Mouse (Mus musculus): ENCODE measurements around the gene Sag. TPM values are rescaled to one million over a fixed set of nuclear protein-coding genes. Genes with fewer than 3 reads are reported as not detected.

Sag gene
- polyA plus RNA-seq, 1 experiment, result 0.68 TPM

GRCm38 (mm10) chr1:87798306-87798705 is 5.2 kb upstream of the Sag start:
- H3K36me3 ChIP-seq (ENCODE audit: control insufficient read depth, insufficient read depth), result peaks cover 19% of the 10 kb centered on the region
- H3K4me3 ChIP-seq (ENCODE audit: insufficient read depth, poor library complexity, severe bottlenecking), result no peak overlapping the region
- TF ChIP-seq MYOG (IDR thresholded peaks at IDR 0.05; ENCODE audit: control insufficient read depth, extremely low read depth, insufficient read length), result no peak
- TF ChIP-seq CEBPB (IDR thresholded peaks at IDR 0.05; ENCODE audit: low read depth), result no peak
- no peak for TF ChIP-seq USF1 (IDR thresholded peaks at IDR 0.05; ENCODE audit: low read depth)
- TF ChIP-seq MYOD1 (IDR thresholded peaks at IDR 0.05; ENCODE audit: control insufficient read depth, insufficient read length, low read depth), result no peak
- no peak for TF ChIP-seq MAX (IDR thresholded peaks at IDR 0.05)
- TF ChIP-seq FOSL1 (IDR thresholded peaks at IDR 0.05; ENCODE audit: insufficient read depth, low read length, poor library complexity, severe bottlenecking), result no peak
- no peak for TF ChIP-seq CTCF (IDR thresholded peaks at IDR 0.05; ENCODE audit: control insufficient read depth, insufficient read depth, insufficient read length)
- no peaks in the 10 kb centered on the region for H3K79me3 ChIP-seq (ENCODE audit: low read depth)
- H3K27me3 ChIP-seq (ENCODE audit: control insufficient read depth, insufficient read depth, insufficient read length), result no peaks in the 10 kb centered on the region
- no peak overlapping the region for H3ac ChIP-seq (ENCODE audit: control insufficient read depth, insufficient read length, low read depth)
- no peaks in the 10 kb centered on the region for H3K79me2 ChIP-seq (ENCODE audit: control insufficient read depth, insufficient read depth)

DNA sequence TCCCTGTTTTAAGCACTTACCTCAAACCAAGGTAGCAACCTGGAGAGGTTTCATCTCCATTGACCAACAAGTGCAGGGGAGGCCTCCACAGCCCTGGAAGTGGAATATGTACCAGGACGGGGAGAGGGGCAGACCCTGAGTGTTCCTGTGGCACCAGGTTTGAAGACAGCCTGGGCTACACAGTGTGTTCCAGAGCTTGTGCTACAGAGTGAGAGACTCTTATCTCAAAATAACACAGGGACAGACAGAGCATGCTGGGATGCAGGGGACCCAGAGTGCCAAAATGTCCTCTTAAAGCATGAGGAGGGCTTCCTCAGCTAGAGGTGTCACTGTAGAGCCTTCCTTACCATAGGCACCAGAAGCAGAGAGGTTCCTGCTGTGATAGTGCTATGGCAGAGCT is 4.3 kb downstream of the Sag start:
- Histone ChIP-seq H3K27me3 (ENCODE audit: control insufficient read depth, insufficient read depth, insufficient read length) (no peaks in the 10 kb centered on the region), H3ac (ENCODE audit: control insufficient read depth, insufficient read length, low read depth) (no peak overlapping the region)

DNA sequence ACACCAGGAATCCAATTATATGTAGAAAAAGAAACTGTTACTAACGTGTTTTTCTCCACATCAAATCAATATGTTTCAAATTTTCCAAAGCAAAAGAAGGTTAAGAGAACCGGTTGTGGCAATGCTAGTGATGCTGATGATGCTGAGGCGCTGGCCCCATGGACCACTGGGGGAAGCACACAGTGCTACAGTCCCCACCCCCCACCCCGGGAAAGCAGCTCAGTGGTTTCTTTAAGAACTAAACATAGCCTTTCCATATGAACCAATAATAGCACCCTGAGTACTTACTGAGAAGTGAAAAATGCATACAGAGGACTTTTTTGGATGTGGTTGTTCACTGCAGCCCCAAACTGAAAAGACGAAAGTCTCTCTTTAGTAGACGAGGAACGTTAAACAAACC is 7.9 kb downstream of the Sag start:
- Histone ChIP-seq H3K79me2 (ENCODE audit: control insufficient read depth, insufficient read depth) (no peaks in the 10 kb centered on the region), H3K4me3 (ENCODE audit: insufficient read depth, poor library complexity, severe bottlenecking) (no peak overlapping the region), H3K79me3 (ENCODE audit: low read depth) (no peaks in the 10 kb centered on the region), H3K36me3 (ENCODE audit: control insufficient read depth, insufficient read depth) (no peaks in the 10 kb centered on the region), H3ac (ENCODE audit: control insufficient read depth, insufficient read length, low read depth) (no peak overlapping the region), H3K27me3 (ENCODE audit: control insufficient read depth, insufficient read depth, insufficient read length) (no peaks in the 10 kb centered on the region)
- TF ChIP-seq MYOD1 (IDR thresholded peaks at IDR 0.05; ENCODE audit: control insufficient read depth, insufficient read length, low read depth) (no peak), FOSL1 (IDR thresholded peaks at IDR 0.05; ENCODE audit: insufficient read depth, low read length, poor library complexity, severe bottlenecking) (no peak), USF1 (IDR thresholded peaks at IDR 0.05; ENCODE audit: low read depth) (no peak), CEBPB (IDR thresholded peaks at IDR 0.05; ENCODE audit: low read depth) (no peak), MYOG (IDR thresholded peaks at IDR 0.05; ENCODE audit: control insufficient read depth, extremely low read depth, insufficient read length) (no peak), MAX (IDR thresholded peaks at IDR 0.05) (no peak), CTCF (IDR thresholded peaks at IDR 0.05; ENCODE audit: control insufficient read depth, insufficient read depth, insufficient read length) (no peak)

More for the DNA sequence above, 4.3 kb downstream of the Sag start:
- TF ChIP-seq MAX (IDR thresholded peaks at IDR 0.05) (no peak), MYOD1 (IDR thresholded peaks at IDR 0.05; ENCODE audit: control insufficient read depth, insufficient read length, low read depth) (no peak), CTCF (IDR thresholded peaks at IDR 0.05; ENCODE audit: control insufficient read depth, insufficient read depth, insufficient read length) (no peak), USF1 (IDR thresholded peaks at IDR 0.05; ENCODE audit: low read depth) (no peak), FOSL1 (IDR thresholded peaks at IDR 0.05; ENCODE audit: insufficient read depth, low read length, poor library complexity, severe bottlenecking) (no peak), MYOG (IDR thresholded peaks at IDR 0.05; ENCODE audit: control insufficient read depth, extremely low read depth, insufficient read length) (no peak), CEBPB (IDR thresholded peaks at IDR 0.05; ENCODE audit: low read depth) (no peak)
- Histone ChIP-seq H3K36me3 (ENCODE audit: control insufficient read depth, insufficient read depth) (no peaks in the 10 kb centered on the region), H3K79me2 (ENCODE audit: control insufficient read depth, insufficient read depth) (no peaks in the 10 kb centered on the region), H3K79me3 (ENCODE audit: low read depth) (no peaks in the 10 kb centered on the region), H3K4me3 (ENCODE audit: insufficient read depth, poor library complexity, severe bottlenecking) (no peak overlapping the region)

- no peaks in the 10 kb centered on the region for H3K27me3 ChIP-seq (ENCODE audit: control insufficient read depth, insufficient read depth, insufficient read length)
- no peaks in the 10 kb centered on the region for H3K79me2 ChIP-seq (ENCODE audit: control insufficient read depth, insufficient read depth)
- no peak overlapping the region for H3K4me3 ChIP-seq (ENCODE audit: insufficient read depth, poor library complexity, severe bottlenecking)
- H3ac ChIP-seq (ENCODE audit: control insufficient read depth, insufficient read length, low read depth), result no peak overlapping the region
- TF ChIP-seq MAX (IDR thresholded peaks at IDR 0.05), result no peak
- TF ChIP-seq CEBPB (IDR thresholded peaks at IDR 0.05; ENCODE audit: low read depth), result no peak
- no peak for TF ChIP-seq MYOD1 (IDR thresholded peaks at IDR 0.05; ENCODE audit: control insufficient read depth, insufficient read length, low read depth)
- no peak for TF ChIP-seq CTCF (IDR thresholded peaks at IDR 0.05; ENCODE audit: control insufficient read depth, insufficient read depth, insufficient read length)
- no peak for TF ChIP-seq USF1 (IDR thresholded peaks at IDR 0.05; ENCODE audit: low read depth)
- no peak for TF ChIP-seq FOSL1 (IDR thresholded peaks at IDR 0.05; ENCODE audit: insufficient read depth, low read length, poor library complexity, severe bottlenecking)
- no peak for TF ChIP-seq MYOG (IDR thresholded peaks at IDR 0.05; ENCODE audit: control insufficient read depth, extremely low read depth, insufficient read length)
- no peaks in the 10 kb centered on the region for H3K79me3 ChIP-seq (ENCODE audit: low read depth)
- no peaks in the 10 kb centered on the region for H3K36me3 ChIP-seq (ENCODE audit: control insufficient read depth, insufficient read depth)
Observed at GRCm38 (mm10) chr1:87812061-87812460, 8.6 kb downstream of the Sag start.

DNA sequence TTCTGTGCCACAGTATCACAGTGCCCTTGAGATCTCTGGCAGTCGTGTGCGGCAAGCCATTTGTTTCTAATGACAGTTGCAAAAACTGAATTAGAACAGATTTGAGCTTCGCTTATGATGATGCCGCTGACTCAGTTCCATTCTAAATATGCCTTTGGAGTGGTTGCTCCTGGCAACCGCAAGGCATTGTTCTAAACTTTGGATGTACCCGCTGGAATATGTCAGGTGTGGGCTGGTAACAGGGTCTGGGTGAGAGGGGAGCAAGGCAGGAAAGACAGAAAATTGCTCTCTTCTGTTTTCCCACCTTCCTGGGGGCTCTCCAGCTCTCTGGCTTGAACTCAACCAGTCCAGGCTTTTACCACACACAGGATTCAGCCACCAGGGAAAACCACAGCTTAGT is 9.7 kb downstream of the Sag start:
- Histone ChIP-seq H3ac (ENCODE audit: control insufficient read depth, insufficient read length, low read depth) (no peak overlapping the region), H3K79me3 (ENCODE audit: low read depth) (no peaks in the 10 kb centered on the region), H3K36me3 (ENCODE audit: control insufficient read depth, insufficient read depth) (no peaks in the 10 kb centered on the region), H3K4me3 (ENCODE audit: insufficient read depth, poor library complexity, severe bottlenecking) (no peak overlapping the region), H3K27me3 (ENCODE audit: control insufficient read depth, insufficient read depth, insufficient read length) (no peaks in the 10 kb centered on the region), H3K79me2 (ENCODE audit: control insufficient read depth, insufficient read depth) (no peaks in the 10 kb centered on the region)
- TF ChIP-seq MAX (IDR thresholded peaks at IDR 0.05) (no peak), USF1 (IDR thresholded peaks at IDR 0.05; ENCODE audit: low read depth) (no peak), FOSL1 (IDR thresholded peaks at IDR 0.05; ENCODE audit: insufficient read depth, low read length, poor library complexity, severe bottlenecking) (no peak), MYOD1 (IDR thresholded peaks at IDR 0.05; ENCODE audit: control insufficient read depth, insufficient read length, low read depth) (no peak)

DNA sequence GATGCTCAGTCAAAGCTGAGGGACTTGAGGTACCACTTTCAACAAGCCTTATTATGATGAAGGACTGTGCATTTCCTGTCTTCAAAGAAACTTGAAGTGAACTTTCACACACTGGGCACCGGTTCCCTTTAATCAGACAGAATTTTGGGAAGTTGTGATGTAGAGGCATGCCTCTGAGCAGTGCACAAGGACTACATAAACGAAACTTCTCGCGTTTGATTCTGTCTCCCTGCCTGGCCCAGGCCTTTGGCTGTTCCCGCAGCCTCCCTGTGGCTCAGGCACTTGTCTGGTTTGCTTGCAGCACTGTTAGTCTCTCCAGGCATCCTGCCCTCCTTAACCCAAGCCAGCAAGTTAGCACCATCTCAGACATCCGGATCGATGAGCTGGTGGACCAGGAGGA is 10.2 kb downstream of the Sag start:
- H3K79me2 ChIP-seq (ENCODE audit: control insufficient read depth, insufficient read depth), result no peaks in the 10 kb centered on the region
- no peaks in the 10 kb centered on the region for H3K79me3 ChIP-seq (ENCODE audit: low read depth)
- no peak overlapping the region for H3K4me3 ChIP-seq (ENCODE audit: insufficient read depth, poor library complexity, severe bottlenecking)
- TF ChIP-seq MYOD1 (IDR thresholded peaks at IDR 0.05; ENCODE audit: control insufficient read depth, insufficient read length, low read depth) (no peak), USF1 (IDR thresholded peaks at IDR 0.05; ENCODE audit: low read depth) (no peak), CTCF (IDR thresholded peaks at IDR 0.05; ENCODE audit: control insufficient read depth, insufficient read depth, insufficient read length) (no peak), FOSL1 (IDR thresholded peaks at IDR 0.05; ENCODE audit: insufficient read depth, low read length, poor library complexity, severe bottlenecking) (no peak), CEBPB (IDR thresholded peaks at IDR 0.05; ENCODE audit: low read depth) (no peak), MYOG (IDR thresholded peaks at IDR 0.05; ENCODE audit: control insufficient read depth, extremely low read depth, insufficient read length) (no peak), MAX (IDR thresholded peaks at IDR 0.05) (no peak)
- no peak overlapping the region for H3ac ChIP-seq (ENCODE audit: control insufficient read depth, insufficient read length, low read depth)
- no peaks in the 10 kb centered on the region for H3K27me3 ChIP-seq (ENCODE audit: control insufficient read depth, insufficient read depth, insufficient read length)
- H3K36me3 ChIP-seq (ENCODE audit: control insufficient read depth, insufficient read depth), result no peaks in the 10 kb centered on the region
